Mouse (Mus musculus): ENCODE data around the gene Taf9b. TPM values are rescaled to one million over a fixed set of nuclear protein-coding genes. Genes with fewer than 3 reads are reported as not detected.
A peak's percentile ranks its signal among the peaks of the same experiment; 100 is the strongest.
"Not testable (repeated sequence)": the region's sequence is repeated elsewhere in the genome, so short reads cannot be mapped to it uniquely, and the experiment has no call there.

The Taf9b gene
- polyA plus RNA-seq (2017; shearing (Covaris generic)), result 10 to 100 TPM; 54.7 to 60.5 TPM

GRCm38 (mm10) chrX:106221058-106221457, at the start of gene Taf9b:
Taf9b (minus strand) TSS chrX:106221158.
- ATAC-seq, result no peak

DNA sequence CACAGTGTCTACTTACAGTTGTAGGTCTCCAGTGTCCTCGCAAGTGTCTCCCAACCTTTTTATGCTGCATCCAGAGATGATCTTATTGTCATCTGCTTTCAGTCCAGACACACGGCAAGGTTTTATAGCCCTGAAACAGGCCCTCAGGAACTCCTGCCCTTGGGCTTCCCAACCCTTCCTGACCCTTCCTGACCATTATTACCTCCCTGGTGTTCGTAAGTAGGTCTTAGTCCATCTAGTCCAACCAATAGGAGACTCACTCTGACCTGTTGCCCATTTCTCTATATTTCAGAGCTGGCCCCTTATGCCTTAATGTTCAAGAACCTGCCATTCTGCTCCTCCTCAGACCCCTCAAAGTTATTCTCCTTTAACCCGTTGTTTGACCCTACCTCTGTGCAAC, 34.3 kb upstream of the Taf9b start, which contains the start of gene Fnd3c2:
Gene Fnd3c2 (minus strand): TSS at position 101 of the 400 bp plus-strand sequence.
- ATAC-seq, result no peak

- ATAC-seq, result peak; percentile 95
These were observed 1.6 kb downstream of the Taf9b start for GRCm38 (mm10) chrX:106219171-106220032.

DNA sequence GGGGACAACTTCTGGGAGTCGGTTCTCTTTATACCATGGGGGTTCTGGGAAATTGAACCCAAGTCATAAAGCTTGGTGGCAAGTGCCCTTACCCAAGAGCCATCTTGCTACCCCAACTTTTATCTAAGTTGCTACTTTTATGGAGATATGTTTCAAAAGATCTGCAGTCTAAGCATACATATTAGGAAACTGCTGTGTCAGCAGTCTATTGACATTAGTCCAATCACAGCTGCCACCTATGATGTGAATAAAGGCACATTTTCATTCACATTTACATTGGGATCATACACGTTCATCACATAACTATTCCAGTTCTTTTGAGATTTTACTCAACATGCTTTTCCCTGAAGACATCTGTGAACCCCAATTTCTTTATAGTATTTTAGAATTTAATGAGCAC, 11.9 kb downstream of the Taf9b start:
- ATAC-seq, result no peak

DNA sequence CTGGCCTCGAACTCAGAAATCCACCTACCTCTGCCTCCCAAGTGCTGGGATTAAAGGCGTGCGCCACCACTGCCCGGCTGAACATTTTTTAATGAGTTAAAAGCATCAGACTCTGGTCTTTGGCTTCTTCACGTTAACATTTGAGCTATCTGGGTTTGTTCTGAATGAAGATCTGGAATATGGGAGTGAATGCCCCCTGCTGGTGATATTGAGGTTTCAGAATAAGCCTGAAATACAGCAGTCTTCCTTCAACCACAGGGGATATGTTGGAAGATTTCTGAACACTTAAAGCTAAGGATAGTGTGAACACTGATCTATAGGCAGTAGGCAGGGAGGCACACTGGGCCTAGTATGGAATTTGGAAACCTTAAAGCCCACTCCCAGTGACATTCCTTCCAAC, 22.1 kb downstream of the Taf9b start:
- ATAC-seq, result no peak

DNA sequence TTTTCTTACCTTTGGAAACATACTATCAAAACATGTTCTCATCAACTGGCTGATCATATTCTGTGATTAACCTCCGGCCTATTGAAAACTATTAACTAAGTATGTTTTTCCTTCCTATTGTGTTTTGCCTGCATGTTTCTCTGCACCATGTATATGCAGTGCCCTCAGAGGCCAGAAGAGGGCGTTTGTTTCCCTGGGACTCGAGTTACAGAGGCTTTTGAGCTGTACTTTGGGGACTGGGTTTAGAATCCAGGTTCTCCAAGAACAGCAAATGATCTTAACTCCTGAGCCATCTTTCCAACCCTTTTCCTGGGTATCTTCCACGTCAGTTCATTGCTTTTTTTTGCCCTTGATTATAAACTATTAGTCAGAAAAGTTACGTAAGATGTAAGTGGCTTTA, 23.6 kb downstream of the Taf9b start:
- no peak for ATAC-seq

DNA sequence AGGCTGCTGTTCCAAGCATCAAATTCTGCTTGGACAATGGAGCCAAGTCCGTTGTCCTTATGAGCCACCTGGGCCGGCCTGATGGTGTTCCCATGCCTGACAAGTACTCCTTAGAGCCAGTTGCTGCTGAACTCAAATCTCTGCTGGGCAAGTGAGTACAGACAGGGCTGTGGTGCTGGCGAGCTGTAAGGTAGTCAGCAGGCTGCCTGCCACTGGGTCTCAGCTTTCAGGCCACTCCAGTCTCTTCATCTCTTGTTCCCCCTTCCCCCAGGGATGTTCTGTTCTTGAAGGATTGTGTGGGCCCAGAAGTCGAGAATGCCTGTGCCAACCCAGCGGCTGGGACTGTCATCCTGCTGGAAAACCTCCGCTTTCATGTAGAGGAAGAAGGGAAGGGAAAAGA, 26.6 kb downstream of the Taf9b start:
- not testable (repeated sequence) for ATAC-seq

GRCm38 (mm10) chrX:106190091-106190490, 30.9 kb downstream of the Taf9b start:
- ATAC-seq, result no peak

DNA sequence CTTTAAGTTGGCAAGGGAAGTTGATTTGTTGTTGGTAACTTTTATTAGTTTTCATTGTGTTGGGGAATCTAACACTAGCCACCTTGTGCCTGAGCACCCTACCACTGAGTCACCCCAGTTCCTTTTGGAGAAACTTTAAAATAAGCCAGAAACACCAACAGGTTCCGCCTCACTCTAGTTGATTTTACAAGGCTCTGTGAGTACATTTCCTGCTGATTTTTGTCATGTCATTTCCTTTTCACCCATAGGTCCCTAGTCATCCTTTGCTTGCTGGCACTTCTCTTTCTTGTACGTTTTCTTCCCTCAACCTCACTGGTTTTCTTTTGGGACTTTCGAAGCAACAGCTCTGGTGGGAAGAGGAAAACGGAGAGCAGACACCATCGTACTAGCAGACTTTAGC, 31.6 kb downstream of the Taf9b start:
- ATAC-seq, result no peak

GRCm38 (mm10) chrX:106187737-106188136, 33.2 kb downstream of the Taf9b start:
- ATAC-seq, result peak; percentile 14

DNA sequence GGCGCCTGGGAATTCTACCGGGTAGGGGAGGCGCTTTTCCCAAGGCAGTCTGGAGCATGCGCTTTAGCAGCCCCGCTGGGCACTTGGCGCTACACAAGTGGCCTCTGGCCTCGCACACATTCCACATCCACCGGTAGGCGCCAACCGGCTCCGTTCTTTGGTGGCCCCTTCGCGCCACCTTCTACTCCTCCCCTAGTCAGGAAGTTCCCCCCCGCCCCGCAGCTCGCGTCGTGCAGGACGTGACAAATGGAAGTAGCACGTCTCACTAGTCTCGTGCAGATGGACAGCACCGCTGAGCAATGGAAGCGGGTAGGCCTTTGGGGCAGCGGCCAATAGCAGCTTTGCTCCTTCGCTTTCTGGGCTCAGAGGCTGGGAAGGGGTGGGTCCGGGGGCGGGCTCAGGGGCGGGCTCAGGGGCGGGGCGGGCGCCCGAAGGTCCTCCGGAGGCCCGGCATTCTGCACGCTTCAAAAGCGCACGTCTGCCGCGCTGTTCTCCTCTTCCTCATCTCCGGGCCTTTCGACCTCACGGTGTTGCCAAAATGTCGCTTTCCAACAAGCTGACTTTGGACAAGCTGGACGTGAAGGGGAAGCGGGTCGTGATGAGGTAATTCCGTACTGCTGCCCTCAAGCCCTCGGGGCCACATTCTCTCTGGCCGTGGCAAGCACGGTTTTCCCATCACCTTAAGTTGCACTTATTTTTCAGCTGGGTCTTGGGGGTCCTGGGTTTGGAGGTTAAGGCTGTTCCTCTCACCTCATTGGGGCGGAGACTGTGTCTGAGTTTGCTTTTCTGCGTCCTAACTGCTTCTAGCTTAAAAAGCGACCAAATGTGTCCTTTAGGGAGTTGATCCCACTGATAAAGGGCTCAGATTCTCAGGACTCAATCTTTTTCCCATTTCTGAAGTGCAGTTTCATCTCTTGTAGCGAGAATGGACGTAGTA, 34.0 kb downstream of the Taf9b start, which contains the start of gene Pgk1:
Gene Pgk1 (plus strand): TSS at position 388 of the 937 bp plus-strand sequence.
- ATAC-seq, result peak; percentile 95

DNA sequence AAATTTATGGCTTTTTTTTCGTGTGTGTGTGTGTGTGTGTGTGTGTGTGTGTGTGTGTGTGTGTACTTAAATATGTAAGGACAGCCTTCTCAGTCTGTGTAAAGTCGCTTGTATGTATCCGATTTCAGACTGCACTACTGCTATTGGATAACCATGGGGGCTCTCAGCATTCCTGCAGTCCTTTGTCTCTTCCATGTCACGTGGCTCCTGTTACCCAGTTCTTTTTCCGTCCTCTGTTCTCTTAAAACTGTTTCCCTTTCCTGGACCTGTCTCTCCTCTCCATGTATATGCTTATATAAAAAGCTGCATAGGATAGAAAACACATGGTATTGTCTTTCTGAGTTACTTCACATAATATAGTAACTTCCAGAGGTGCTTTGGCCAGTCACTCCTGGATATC, 35.3 kb downstream of the Taf9b start:
- ATAC-seq, result no peak

- no peak for ATAC-seq
These were observed 36.7 kb downstream of the Taf9b start for GRCm38 (mm10) chrX:106184279-106184678.

- no peak for ATAC-seq
These were observed 44.6 kb downstream of the Taf9b start for GRCm38 (mm10) chrX:106176331-106176730.

DNA sequence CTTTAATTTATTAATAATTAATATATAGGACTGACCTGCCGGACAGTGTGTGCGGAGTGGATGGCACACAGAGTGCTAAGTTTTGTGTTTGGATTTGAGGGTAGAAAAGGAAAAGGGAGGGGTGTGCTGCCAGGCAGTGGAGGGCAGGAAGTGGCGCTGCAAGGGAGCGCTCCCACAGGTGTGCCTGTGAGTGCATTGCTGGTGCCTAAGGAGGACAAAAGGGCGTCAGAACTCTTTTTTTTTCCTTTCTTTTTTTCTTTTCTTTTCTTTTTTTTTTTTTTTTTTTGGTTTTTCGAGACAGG, 49.2 kb downstream of the Taf9b start:
- ATAC-seq, result peak; percentile 59

- ATAC-seq, result peak; percentile 84
These were observed 49.7 kb downstream of the Taf9b start for GRCm38 (mm10) chrX:106171106-106171852.

- ATAC-seq, result peak; percentile 49
These were observed 55.9 kb downstream of the Taf9b start for GRCm38 (mm10) chrX:106165089-106165488.

- no peak for ATAC-seq
These were observed 56.4 kb downstream of the Taf9b start for GRCm38 (mm10) chrX:106164555-106164954.

DNA sequence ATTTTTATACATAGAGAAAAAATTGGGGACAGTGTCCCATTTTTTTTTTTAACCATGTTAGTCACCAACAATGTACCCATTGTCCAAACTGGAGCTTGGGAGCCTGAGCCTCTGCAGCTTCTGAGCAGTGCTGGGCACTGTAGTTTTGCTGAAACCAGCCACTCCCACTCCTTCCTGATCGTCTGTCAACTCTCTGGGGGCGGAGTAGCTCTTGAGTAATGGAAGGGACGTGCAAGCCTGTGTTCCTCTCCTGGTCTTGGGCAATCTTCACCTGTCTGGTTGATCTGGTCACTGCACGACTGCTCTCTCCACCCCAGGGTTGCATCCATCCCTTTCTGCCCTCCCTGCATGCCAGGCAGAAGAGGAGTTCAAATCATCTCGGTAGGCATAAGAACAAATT, 57.0 kb downstream of the Taf9b start:
- ATAC-seq, result peak; percentile 61
